ENCODE assay signal across 8 mouse cellular contexts in the genomic region with DNA sequence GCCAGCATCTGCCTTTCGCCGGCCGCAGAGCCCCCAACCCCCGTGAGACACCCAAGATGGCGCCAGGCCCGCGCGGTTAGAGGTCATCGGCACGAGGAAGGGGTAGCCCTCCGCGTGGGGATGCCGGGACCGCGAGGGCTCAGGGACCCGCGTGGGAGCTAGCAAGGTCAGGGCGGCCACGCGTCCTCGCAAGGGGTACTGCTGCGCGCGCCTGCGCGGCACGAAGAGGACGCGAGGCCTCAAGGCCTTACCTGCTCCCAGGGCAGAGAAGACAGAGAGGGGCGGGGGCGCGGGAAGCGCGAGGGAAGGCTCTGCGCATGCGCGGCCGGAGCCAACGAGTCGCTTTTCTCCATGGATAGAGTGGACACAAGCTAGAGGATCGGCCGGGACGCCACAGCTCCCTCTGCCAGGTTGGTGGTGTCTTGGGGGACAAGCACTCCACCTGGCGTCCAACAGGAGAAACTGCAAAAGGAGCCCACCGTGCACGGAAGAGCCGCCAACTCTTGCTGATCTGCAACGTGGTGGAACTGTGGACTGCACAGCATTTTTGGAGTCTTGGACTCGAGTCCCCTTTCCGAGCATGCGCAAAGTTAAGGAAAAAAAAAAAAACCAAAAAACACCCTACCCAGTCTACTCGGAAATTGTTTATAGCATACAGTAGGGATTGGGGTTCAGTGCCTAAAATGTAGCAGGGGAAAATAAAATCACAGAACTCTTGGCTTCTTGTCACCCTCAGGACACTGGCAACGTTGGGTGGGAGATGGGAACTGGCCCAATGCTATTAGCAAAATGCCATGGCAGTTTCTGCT. TPM values are rescaled to one million over a fixed set of nuclear protein-coding genes. Genes with fewer than 3 reads are reported as not detected.
DNase-seq lines count a peak whose midpoint lies in the region; ATAC-seq and TF ChIP-seq lines count a peak whose summit lies in the region.

No protein-coding gene starts in this region.

- under 1% methylated on average over 53 of the region's 53 CpGs for WGBS in heart, embryonic 13.5 days
- under 1% methylated on average over 53 of the region's 53 CpGs for WGBS in liver, embryonic 12.5 days (ENCODE audit: insufficient replicate concordance)
- WGBS in stomach, embryonic 15.5 days, result under 1% methylated on average over 53 of the region's 53 CpGs

- TF ChIP-seq CTCF in C2C12 (IDR thresholded peaks at IDR 0.05; ENCODE audit: control insufficient read depth, insufficient read depth, insufficient read length), result peak; percentile 100
- peak; percentile 99 for TF ChIP-seq CTCF in brain, embryonic 14.5 days (IDR thresholded peaks at IDR 0.05; ENCODE audit: borderline replicate concordance, extremely low read depth, insufficient read depth, insufficient read length)

- H3ac ChIP-seq in C2C12 (ENCODE audit: control insufficient read depth, insufficient read length, low read depth), result peak overlapping the region; percentile 77

- peaks cover 44% of the 10 kb centered on the region for H3K4me1 ChIP-seq in erythroblast, embryonic 14.5 days (ENCODE audit: control insufficient read depth)
- peaks cover 47% of the 10 kb centered on the region for H3K4me1 ChIP-seq in heart, embryonic 13.5 days
- H3K4me1 ChIP-seq in liver, embryonic 12.5 days, result peaks cover 39% of the 10 kb centered on the region
- H3K4me1 ChIP-seq in stomach, embryonic 15.5 days, result peaks cover 10% of the 10 kb centered on the region

- DNase-seq in brain, embryonic 14.5 days (ENCODE audit: low read depth), result peak; percentile 100
- peak; percentile 99 for DNase-seq in kidney, postnatal 10 days
- peak; percentile 94 to 95 for DNase-seq in natural killer cell, adult 2 months (ENCODE audit: low spot score in 2 of 2)

- H3K4me2 ChIP-seq in heart, embryonic 13.5 days, result peak overlapping the region; percentile 88
- peak overlapping the region; percentile 72 for H3K4me2 ChIP-seq in liver, embryonic 12.5 days
- peak overlapping the region; percentile 80 for H3K4me2 ChIP-seq in stomach, embryonic 15.5 days

- peaks cover 38% of the 10 kb centered on the region for H3K36me3 ChIP-seq in C2C12 (ENCODE audit: control insufficient read depth, insufficient read depth)
- peaks cover 36% of the 10 kb centered on the region for H3K36me3 ChIP-seq in erythroblast, embryonic 14.5 days (ENCODE audit: control insufficient read depth)
- peaks cover 36% of the 10 kb centered on the region for H3K36me3 ChIP-seq in heart, embryonic 13.5 days
- H3K36me3 ChIP-seq in liver, embryonic 12.5 days, result peaks cover 35% of the 10 kb centered on the region
- peaks cover 10% of the 10 kb centered on the region for H3K36me3 ChIP-seq in stomach, embryonic 15.5 days

- peak; percentile 93 for ATAC-seq in heart, embryonic 13.5 days (ENCODE audit: extremely low read depth, insufficient number of reproducible peaks, low FRiP score, low TSS enrichment)
- peak; percentile 94 for ATAC-seq in liver, embryonic 12.5 days
- ATAC-seq in stomach, embryonic 15.5 days (ENCODE audit: insufficient read depth, low FRiP score, low read depth), result peak; percentile 91

- peaks cover 48% of the 10 kb centered on the region for H3K79me2 ChIP-seq in C2C12 (ENCODE audit: control insufficient read depth, insufficient read depth)

- peak overlapping the region; percentile 100 for H3K27ac ChIP-seq in heart, embryonic 13.5 days (replicated peaks)
- peak overlapping the region; percentile 84 for H3K27ac ChIP-seq in liver, embryonic 12.5 days
- H3K27ac ChIP-seq in stomach, embryonic 15.5 days, result peak overlapping the region; percentile 99

- no peaks in the 10 kb centered on the region for H3K27me3 ChIP-seq in C2C12 (ENCODE audit: control insufficient read depth, insufficient read depth, insufficient read length)
- peaks cover 49% of the 10 kb centered on the region for H3K27me3 ChIP-seq in erythroblast, embryonic 14.5 days (ENCODE audit: control insufficient read depth)
- no peaks in the 10 kb centered on the region for H3K27me3 ChIP-seq in heart, embryonic 13.5 days (replicated peaks)
- H3K27me3 ChIP-seq in liver, embryonic 12.5 days (replicated peaks), result peaks cover 37% of the 10 kb centered on the region
- no peaks in the 10 kb centered on the region for H3K27me3 ChIP-seq in stomach, embryonic 15.5 days (replicated peaks)

- peaks cover 41% of the 10 kb centered on the region for H3K79me3 ChIP-seq in C2C12 (ENCODE audit: low read depth)

- H3K9ac ChIP-seq in heart, embryonic 13.5 days, result peak overlapping the region; percentile 98
- H3K9ac ChIP-seq in liver, embryonic 12.5 days, result peak overlapping the region; percentile 93
- H3K9ac ChIP-seq in stomach, embryonic 15.5 days, result peak overlapping the region; percentile 93

- peak overlapping the region; percentile 75 for H3K4me3 ChIP-seq in C2C12 (ENCODE audit: insufficient read depth, poor library complexity, severe bottlenecking)
- peak overlapping the region; percentile 73 for H3K4me3 ChIP-seq in erythroblast, embryonic 14.5 days (replicated peaks)
- peak overlapping the region; percentile 79 for H3K4me3 ChIP-seq in heart, embryonic 13.5 days
- peak overlapping the region; percentile 85 for H3K4me3 ChIP-seq in liver, embryonic 12.5 days
- H3K4me3 ChIP-seq in stomach, embryonic 15.5 days (replicated peaks), result peak overlapping the region; percentile 77

- TF ChIP-seq POLR2A in brain, embryonic 14.5 days (IDR thresholded peaks at IDR 0.05; ENCODE audit: borderline replicate concordance, extremely low read depth, insufficient read depth, insufficient read length, poor library complexity, severe bottlenecking), result peak; percentile 78

- no peaks in the 10 kb centered on the region for H3K9me3 ChIP-seq in erythroblast, embryonic 14.5 days (ENCODE audit: control insufficient read depth, low read length)
- H3K9me3 ChIP-seq in heart, embryonic 13.5 days, result no peaks in the 10 kb centered on the region
- H3K9me3 ChIP-seq in liver, embryonic 12.5 days (replicated peaks), result no peaks in the 10 kb centered on the region
- no peaks in the 10 kb centered on the region for H3K9me3 ChIP-seq in stomach, embryonic 15.5 days

TF ChIP-seq in C2C12, 6 proteins besides CTCF, POLR2A, EP300 and RAD21:
- TF ChIP-seq MYOD1 (IDR thresholded peaks at IDR 0.05; ENCODE audit: control insufficient read depth, insufficient read length, low read depth) (peak; percentile 18), USF1 (IDR thresholded peaks at IDR 0.05; ENCODE audit: low read depth) (no peak), MAX (IDR thresholded peaks at IDR 0.05) (peak; percentile 93)

RNA-seq across cellular contexts. Expression of a gene that starts 1.2 kb away (rescaled TPM):
- 933 TPM for polyA plus RNA-seq in C2C12 (2012; fragmentation: generic; extraction: Trizol)
- 462 and 655 TPM in 2 replicates for polyA plus RNA-seq in brain, embryonic 14.5 days (2012; rRNA removed)
- polyA plus RNA-seq in erythroblast, embryonic 14.5 days (2012), result 1.2 and 2.9 TPM in 2 replicates
- polyA plus RNA-seq in heart, embryonic 13.5 days (2015; fragmentation: Nextera tagmentation; extraction: Ambion mirVana), result 72.3 and 73.9 TPM in 2 replicates
- 39.6 and 42.2 TPM in 2 replicates for polyA plus RNA-seq in liver, embryonic 12.5 days (2016; fragmentation: Nextera tagmentation; extraction: Ambion mirVana)
- polyA plus RNA-seq in stomach, embryonic 15.5 days (2015; fragmentation: Nextera tagmentation; extraction: Ambion mirVana), result 57.1 and 63.3 TPM in 2 replicates

RNA-seq across cellular contexts. Expression of a gene that starts 45.7 kb away (rescaled TPM):
- polyA plus RNA-seq in C2C12 (2012; fragmentation: generic; extraction: Trizol), result 31.0 TPM
- polyA plus RNA-seq in brain, embryonic 14.5 days (2012; rRNA removed), result 42.5 and 48.8 TPM in 2 replicates
- 0.72 and 1.1 TPM in 2 replicates for polyA plus RNA-seq in erythroblast, embryonic 14.5 days (2012)
- 25.1 and 30.0 TPM in 2 replicates for polyA plus RNA-seq in heart, embryonic 13.5 days (2015; fragmentation: Nextera tagmentation; extraction: Ambion mirVana)
- 11.5 and 14.3 TPM in 2 replicates for polyA plus RNA-seq in liver, embryonic 12.5 days (2016; fragmentation: Nextera tagmentation; extraction: Ambion mirVana)
- 35.2 and 36.5 TPM in 2 replicates for polyA plus RNA-seq in stomach, embryonic 15.5 days (2015; fragmentation: Nextera tagmentation; extraction: Ambion mirVana)

RNA-seq across cellular contexts. Expression of a gene that starts 46.1 kb away (rescaled TPM):
- not detected for polyA plus RNA-seq in C2C12 (2012; fragmentation: generic; extraction: Trizol)
- not detected in 2 replicates for polyA plus RNA-seq in brain, embryonic 14.5 days (2012; rRNA removed)
- polyA plus RNA-seq in erythroblast, embryonic 14.5 days (2012), result 0.09 TPM in 1 of 2 replicates, not detected in the other
- polyA plus RNA-seq in heart, embryonic 13.5 days (2015; fragmentation: Nextera tagmentation; extraction: Ambion mirVana), result 0.41 TPM in 1 of 2 replicates, not detected in the other
- not detected in 2 replicates for polyA plus RNA-seq in liver, embryonic 12.5 days (2016; fragmentation: Nextera tagmentation; extraction: Ambion mirVana)
- polyA plus RNA-seq in stomach, embryonic 15.5 days (2015; fragmentation: Nextera tagmentation; extraction: Ambion mirVana), result 0.28 TPM in 1 of 2 replicates, not detected in the other

RNA-seq across cellular contexts. Expression of a gene that starts 51.0 kb away (rescaled TPM):
- polyA plus RNA-seq in C2C12 (2012; fragmentation: generic; extraction: Trizol), result 25.7 TPM
- 46.2 and 48.4 TPM in 2 replicates for polyA plus RNA-seq in brain, embryonic 14.5 days (2012; rRNA removed)
- 9.1 and 9.5 TPM in 2 replicates for polyA plus RNA-seq in erythroblast, embryonic 14.5 days (2012)
- polyA plus RNA-seq in heart, embryonic 13.5 days (2015; fragmentation: Nextera tagmentation; extraction: Ambion mirVana), result 50.8 and 54.6 TPM in 2 replicates
- polyA plus RNA-seq in liver, embryonic 12.5 days (2016; fragmentation: Nextera tagmentation; extraction: Ambion mirVana), result 8.7 and 10.3 TPM in 2 replicates
- 29.9 and 33.5 TPM in 2 replicates for polyA plus RNA-seq in stomach, embryonic 15.5 days (2015; fragmentation: Nextera tagmentation; extraction: Ambion mirVana)

Comparison
In these comparisons a context has a peak if more than half of its experiments do, and no peak if none do; other contexts are left out.
1. Peak in every context shown above with its lines: DNase-seq, ATAC-seq, H3K4me3 ChIP-seq and H3K27ac ChIP-seq.
2. RNA of a gene that starts 1.2 kb away (polyA plus RNA-seq): 933 TPM in C2C12 (single experiment), 462 to 655 TPM in brain, embryonic 14.5 days, 72.3 to 73.9 TPM in heart, embryonic 13.5 days, 57.1 to 63.3 TPM in stomach, embryonic 15.5 days and 39.6 to 42.2 TPM in liver, embryonic 12.5 days; 1.2 to 2.9 TPM in erythroblast, embryonic 14.5 days; every median in the first group is over 10 times any median in the second.